Mouse (Mus musculus): Measurements from ENCODE around the gene Adat3.
"Not testable (repeated sequence)": the region's sequence is repeated elsewhere in the genome, so short reads cannot be mapped to it uniquely, and the experiment has no call there.

Adat3 gene

DNA sequence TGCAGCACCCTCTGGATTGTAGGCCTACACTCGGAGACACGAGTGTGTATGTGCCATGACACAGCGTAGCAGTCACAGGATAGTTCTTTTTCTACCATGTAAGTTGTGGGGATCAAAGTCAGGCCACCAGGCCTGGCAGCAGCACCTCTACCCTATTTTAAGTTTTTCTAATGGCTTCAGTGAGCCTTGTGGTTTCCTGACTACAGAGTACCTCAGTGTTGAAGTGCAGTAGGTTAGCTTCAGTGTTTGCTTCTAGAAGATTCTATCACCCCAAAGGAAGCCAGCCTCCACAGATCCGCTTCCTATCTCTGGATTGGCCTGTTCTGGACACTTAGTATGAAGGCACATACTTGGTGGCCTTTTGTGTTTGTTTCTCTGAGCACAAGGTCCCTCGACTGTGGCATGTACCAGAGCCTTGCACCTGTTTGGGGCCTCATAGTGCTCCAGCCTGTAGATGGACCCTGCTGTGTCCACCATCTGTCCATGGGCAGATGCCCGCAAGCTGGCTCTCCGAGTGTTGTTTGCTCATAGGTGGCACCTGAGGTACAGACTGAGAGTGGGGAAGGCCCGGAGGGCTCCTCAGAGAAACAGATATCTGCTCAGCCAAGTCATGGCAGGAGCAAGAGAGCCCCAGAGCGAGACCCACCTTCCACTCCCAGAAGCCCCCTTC, 7.6 kb downstream of the Adat3 start:
- no peak for DNase-seq (ENCODE audit: low spot score)

GRCm38 (mm10) chr10:80611024-80611423, 8.3 kb downstream of the Adat3 start:
- peak; percentile 30 for DNase-seq (ENCODE audit: low spot score)

- no peak for DNase-seq (ENCODE audit: low spot score)
Observed at GRCm38 (mm10) chr10:80611905-80612304, 9.2 kb downstream of the Adat3 start.

DNA sequence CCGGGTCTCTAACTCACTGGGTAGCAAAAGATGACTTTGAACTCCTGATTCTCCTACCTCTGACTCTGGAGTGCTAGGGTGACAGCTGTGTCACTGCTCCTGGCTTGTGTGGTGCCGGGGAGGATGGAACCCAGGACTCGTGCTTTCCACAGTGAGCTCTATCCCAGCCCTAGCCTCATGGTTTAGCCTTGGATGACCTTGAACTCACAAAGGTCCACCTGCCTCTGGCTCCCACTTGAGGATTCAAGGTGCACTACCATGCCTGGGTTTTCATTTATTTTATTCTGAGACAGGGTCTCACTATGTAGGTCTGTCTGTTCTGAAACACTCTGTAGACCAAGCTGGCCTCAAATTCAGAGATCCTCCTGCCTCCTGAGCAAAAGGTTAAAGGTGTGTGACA, 11.1 kb downstream of the Adat3 start:
- no peak for DNase-seq (ENCODE audit: low spot score)

GRCm38 (mm10) chr10:80614351-80614750, 11.7 kb downstream of the Adat3 start:
- no peak for DNase-seq (ENCODE audit: low spot score)

DNA sequence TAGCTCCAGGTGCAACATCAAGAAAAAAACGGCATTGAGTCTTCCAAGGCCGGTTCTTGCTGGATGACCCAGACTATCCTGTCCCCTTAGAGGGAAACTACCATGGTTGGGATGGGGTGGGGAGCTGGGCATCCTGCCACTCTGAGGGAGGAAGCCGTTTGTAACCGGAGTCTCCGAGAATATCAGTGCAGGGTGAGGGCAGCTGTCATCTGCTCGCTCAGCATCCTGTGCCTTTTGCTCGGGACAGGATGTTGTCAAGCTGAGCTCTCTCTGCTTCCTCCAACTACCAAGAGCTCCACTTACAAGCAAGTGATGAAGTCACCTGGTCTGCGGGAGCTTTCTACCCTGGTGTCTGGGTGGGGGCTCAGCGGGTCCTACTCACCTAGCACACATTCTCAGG, 15.5 kb downstream of the Adat3 start:
- no peak for DNase-seq (ENCODE audit: low spot score)

DNA sequence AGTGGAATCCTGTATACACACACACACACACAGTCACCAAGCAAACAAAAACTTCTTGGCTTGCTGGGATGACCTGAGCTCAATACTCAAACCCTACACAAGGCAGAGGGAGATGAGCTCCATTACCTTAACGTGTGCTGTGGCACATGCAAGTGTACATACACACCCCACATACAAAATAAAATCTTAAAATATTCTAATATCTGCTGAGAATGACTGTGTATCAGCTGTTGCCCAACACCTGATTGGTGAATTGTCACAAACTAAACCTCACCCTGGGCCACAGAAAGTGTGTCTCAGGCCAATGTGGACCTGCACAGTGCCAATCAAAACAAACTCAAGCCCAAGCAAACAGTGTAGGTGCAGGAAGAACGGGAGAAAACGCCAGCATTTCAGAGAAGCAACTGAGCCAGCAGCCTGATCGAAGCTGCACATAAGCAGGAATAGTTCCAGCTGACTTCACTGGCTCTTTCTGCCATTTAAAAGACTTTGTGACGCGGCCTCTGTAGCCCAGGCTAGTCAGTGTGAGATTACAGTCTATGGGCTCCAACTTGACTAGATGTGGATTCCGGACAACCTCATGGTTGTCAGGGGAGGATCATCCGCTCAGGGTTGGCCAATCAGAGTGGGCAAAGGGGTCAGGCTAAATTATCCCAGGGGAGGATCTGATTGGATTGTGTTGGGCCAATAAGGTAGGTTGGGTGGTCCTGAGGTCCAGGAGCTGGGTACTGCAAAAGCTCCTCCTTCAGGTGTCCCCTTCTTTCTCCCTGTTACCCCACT, 17.0 kb downstream of the Adat3 start:
- DNase-seq (ENCODE audit: low spot score) = no peak

GRCm38 (mm10) chr10:80620365-80620764, 17.7 kb downstream of the Adat3 start:
- no peak for DNase-seq (ENCODE audit: low spot score)

- no peak for DNase-seq (ENCODE audit: low spot score)
Observed at GRCm38 (mm10) chr10:80620796-80621689, 18.4 kb downstream of the Adat3 start.

GRCm38 (mm10) chr10:80621690-80621939, 18.9 kb downstream of the Adat3 start:
- DNase-seq (ENCODE audit: low spot score) = no peak

GRCm38 (mm10) chr10:80621940-80622660, 19.4 kb downstream of the Adat3 start:
- DNase-seq (ENCODE audit: low spot score) = peak; percentile 100

DNA sequence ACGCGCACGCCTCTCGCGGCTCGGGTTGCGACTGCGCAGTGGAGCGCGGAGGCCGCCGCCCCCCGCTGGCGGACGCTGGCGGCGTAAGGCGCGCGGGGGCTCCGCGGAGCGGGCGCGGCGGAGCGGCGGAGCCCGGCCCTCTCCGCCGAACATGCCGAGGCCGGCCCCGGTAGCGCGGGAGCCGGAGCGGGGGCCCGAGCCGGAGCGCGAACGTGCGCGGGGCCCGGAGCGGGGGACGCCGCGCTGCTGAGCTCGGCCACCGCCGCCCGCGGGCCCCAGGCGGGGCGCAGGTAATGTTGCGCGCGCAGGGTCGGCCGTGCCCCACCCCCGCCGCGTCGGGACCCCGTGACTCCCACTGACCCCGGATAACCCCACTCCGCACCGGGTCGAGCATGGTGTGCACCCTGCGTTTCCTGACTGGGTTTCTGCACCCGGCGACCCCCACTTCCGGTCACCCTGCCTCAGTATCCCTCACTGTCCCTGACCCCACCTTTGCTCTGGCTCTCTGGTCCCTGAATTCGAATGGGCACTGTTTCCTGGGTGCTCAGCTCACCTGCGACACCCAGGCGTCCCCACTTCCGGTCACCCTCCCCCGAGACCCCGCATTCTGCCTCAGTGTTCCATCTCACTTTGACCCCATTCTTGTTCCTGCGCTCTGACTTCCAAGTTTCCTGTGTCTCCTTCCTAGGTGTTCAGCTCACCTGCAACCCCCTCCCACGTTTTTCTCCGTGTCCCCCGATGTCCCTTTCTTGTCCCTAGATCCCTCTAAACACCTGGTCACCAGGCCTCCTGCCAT, 20.2 kb downstream of the Adat3 start, which contains the start of gene Csnk1g2:
Gene Csnk1g2, plus strand, starts transcription at position 178 of the 796 bp plus-strand sequence.
- peak; percentile 46 for DNase-seq (ENCODE audit: low spot score)

- peak; percentile 39 for DNase-seq (ENCODE audit: low spot score)
Observed at GRCm38 (mm10) chr10:80623457-80624191, 20.9 kb downstream of the Adat3 start.

DNA sequence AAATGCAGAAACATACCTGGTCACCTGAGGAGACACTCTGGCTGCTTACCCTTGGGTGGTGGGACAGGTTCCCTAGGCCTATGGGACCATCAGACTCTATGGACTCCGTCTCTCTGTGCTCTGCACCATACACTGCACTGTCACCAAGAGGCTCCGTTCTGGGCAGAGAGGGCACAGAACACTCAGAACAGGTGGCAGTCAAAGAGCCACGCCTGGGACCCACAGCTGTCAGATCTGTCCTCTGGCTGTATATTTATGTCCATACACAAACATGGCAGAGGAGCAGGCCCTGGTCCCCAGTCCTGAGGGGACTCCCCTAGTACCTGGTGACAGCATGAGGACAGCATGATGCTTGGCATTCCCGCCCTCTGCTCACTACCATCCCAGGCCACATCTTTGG, 23.1 kb downstream of the Adat3 start:
- DNase-seq (ENCODE audit: low spot score) = no peak

GRCm38 (mm10) chr10:80627685-80628084, 25.0 kb downstream of the Adat3 start:
- no peak for DNase-seq (ENCODE audit: low spot score)

GRCm38 (mm10) chr10:80628925-80629324, 26.2 kb downstream of the Adat3 start:
- no peak for DNase-seq (ENCODE audit: low spot score)

DNA sequence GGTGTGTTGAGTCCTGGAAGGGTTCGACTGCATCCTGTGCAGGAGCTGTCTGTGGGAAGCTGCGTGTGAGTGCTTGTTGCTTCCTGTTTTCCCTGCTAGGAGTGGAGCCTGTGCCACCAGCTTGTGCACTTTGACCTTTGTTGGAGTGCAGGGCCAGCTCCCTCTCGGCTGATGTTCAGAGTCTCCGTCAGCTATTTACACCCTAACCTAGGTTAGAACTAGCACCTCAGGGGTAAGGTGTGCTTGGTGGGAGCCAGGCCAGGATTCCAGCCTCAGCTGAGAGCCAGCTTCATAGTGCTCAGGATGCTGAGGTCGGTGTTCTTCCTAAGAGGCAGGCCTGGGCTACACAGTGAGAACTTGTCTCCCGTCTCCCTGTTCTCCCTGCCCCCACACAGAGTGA, 32.7 kb downstream of the Adat3 start:
- DNase-seq (ENCODE audit: low spot score) = no peak

DNA sequence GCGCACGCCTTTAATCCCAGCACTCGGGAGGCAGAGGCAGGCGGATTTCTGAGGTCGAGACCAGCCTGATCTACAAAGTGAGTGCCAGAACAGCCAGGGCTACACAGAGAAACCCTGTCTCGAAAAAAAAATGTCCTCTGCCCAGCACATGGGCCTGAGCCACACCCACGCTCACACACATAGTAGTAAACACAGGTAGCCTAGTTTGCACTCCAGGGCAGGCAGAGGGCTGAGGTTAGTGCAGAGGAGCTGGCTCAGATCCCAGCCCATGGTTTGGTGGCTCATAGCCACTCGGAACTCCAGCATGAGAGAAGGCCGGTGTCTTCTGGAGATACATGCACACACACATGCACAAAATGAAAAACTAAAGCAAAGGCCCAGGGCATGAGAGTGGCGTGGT, 44.3 kb downstream of the Adat3 start:
- DNase-seq (ENCODE audit: low spot score) = no peak

DNA sequence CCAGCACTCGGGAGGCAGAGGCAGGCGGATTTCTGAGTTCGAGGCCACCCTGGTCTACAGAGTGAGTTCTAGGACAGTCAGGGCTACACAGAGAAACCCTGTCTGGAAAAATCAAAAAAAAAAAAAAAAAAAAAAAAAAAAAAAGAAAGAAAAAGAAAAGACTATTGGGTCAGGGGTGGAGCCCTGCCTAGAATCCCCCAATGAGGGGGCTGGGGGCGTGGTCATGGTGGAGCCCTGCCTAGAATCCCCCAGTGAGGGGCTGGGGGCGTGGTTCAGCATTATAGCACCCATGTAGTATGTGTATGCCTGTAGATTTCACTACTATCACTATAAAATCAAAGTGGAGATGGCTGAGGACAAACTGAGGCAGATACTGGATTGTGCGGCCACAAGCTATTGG, 47.2 kb downstream of the Adat3 start:
- DNase-seq (ENCODE audit: low spot score) = not testable (repeated sequence)

DNA sequence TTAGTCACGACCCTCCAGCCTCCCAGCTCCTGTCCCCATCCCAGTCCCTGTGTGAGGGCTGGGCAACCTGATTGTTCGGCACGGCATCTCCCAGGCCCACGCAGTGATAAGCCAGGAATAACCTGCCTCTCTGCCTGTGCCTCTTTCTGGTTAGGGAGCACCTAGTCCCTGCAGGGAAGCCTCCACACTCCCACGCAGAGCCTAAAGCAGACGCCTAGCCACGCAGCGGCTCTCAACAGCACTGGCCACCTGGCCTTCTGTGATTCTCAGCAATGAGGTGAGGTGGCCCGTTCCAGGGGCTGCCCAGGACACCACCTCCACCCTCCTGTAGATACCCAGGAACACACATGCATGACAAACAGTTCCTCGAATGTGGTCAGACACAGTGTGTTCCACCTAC, 47.7 kb downstream of the Adat3 start:
- DNase-seq (ENCODE audit: low spot score) = no peak
